Mouse (Mus musculus): ENCODE results near the gene Scfd2.

Gene Scfd2

GRCm38 (mm10) chr5:74467753-74468152, 63.8 kb downstream of the Scfd2 start:
- in situ Hi-C loops (cut with MboI, MseI): no loop called here

GRCm38 (mm10) chr5:74456759-74457158, 74.8 kb downstream of the Scfd2 start:
- in situ Hi-C loops (cut with MboI, MseI): no loop called here

DNA sequence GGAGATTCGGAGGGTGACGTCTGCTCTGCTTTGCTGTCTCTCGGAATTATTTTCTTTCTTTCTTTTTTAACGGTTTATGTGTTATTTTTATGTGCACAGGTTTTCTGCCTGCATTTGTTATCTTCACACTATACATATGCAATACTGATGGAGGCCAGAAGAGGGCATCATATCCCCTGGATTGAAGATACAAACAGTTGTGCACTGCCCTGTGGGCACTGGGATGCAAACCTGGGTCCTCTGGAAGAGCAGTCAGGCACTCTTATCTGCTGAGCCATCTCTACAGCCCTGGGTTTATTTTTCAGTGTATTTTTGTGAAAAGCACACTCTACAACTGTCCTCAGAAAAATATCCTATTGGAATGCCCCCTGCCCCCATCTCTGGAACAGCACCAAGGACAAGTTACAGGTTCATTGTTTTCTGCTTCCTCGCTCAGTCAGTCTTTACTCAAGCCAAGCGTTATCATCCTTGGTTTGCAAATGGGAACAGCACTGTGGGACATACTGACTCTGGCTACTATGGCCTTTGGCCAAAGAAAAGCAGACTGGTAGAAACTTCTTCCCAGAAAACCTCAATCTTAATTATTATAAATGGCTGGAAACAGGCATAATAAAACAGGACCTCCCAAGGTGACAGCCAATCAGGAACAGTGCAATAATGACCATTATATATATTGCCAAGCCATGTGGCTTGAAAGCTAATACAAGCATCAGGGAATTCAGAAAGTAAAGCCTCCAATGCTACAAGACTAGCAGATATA, 75.9 kb downstream of the Scfd2 start:
- in situ Hi-C loops (cut with MboI, MseI): no loop called here

- in situ Hi-C loops (cut with MboI, MseI): no loop called here
Observed at GRCm38 (mm10) chr5:74455094-74455493, 76.5 kb downstream of the Scfd2 start.

DNA sequence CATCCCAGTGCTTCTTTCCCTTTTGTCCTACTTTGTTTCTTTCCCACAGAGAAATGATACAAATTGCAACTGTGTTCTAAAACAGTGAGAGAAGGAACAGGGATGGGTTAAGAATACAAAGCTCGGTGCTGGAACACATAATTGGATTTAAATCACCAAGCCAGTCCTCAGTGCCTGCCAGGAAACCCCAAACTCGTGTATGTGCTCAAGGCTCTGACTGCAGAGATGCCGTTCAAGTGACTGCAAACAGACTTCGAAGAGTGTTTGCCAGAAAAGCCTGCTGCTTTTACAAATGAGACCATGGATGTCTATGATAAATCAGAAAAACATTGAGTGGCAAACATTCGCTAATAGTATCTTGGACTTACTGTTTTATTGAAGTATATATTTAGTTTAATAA, 80.6 kb downstream of the Scfd2 start:
- in situ Hi-C loops (cut with MboI, MseI): no loop called here

DNA sequence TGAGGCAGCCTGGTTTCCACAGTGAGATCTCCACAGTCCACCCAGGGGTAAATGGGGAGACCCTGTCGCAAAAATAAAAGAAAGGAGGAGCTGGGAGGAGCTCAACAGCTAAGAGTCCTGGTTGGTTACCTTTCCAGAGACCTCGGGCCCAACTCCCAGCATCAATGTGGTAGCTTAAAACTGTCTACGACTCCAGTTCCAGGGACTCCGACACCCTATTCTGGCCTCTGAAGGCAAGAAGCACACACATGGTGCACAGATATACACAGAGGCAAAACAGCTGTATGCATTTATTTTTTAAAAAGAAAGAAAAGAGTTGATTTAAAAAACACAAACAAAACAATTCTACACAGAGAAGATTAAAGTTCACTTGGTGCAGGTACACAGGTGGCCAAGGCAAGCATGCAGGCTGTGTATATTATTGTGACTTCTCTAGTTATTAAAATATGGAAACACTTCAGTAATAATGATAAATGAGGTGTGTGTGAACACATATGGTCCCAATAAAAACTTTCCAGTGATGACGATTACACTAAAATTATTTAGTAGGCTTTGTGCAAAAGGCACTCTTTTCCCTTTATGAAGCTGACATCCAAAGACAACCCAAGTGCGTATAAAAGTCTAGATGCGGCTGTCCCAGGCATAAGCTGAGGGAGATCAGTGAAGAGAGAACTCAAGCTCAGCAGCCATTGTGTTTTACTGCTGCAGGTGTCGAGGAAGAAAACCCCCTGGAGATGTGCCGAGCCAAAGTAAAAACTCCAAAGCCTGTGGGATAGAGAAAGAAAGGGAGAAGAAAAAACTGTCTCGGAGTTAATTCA, 83.8 kb downstream of the Scfd2 start:
- in situ Hi-C loops (cut with MboI, MseI): no loop called here

- in situ Hi-C loops (cut with MboI, MseI): no loop called here
Observed at GRCm38 (mm10) chr5:74445861-74446260, 85.7 kb downstream of the Scfd2 start.

DNA sequence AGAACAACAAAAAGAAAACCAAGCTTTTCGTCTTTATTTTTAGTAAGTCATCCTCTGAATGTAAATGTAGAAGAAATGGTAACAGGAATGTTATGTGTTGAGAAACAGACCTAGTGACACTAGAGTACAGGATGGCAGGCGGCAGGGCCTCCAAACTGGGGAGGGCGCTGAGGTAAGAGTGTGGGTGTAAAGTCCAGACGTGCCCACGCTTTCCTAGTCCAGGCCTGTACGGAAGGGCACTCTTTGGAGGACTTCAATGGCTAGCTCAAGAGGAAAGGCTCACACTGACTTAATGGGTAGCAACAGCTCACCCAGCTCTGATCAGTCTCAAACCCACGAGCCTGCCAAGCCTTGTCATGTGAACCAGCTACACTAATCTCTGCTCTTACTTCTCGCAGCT, 93.2 kb downstream of the Scfd2 start:
- in situ Hi-C loops (cut with MboI, MseI): no loop called here

- in situ Hi-C loops (cut with MboI, MseI): no loop called here
Observed at GRCm38 (mm10) chr5:74433580-74434147, 97.9 kb downstream of the Scfd2 start.

DNA sequence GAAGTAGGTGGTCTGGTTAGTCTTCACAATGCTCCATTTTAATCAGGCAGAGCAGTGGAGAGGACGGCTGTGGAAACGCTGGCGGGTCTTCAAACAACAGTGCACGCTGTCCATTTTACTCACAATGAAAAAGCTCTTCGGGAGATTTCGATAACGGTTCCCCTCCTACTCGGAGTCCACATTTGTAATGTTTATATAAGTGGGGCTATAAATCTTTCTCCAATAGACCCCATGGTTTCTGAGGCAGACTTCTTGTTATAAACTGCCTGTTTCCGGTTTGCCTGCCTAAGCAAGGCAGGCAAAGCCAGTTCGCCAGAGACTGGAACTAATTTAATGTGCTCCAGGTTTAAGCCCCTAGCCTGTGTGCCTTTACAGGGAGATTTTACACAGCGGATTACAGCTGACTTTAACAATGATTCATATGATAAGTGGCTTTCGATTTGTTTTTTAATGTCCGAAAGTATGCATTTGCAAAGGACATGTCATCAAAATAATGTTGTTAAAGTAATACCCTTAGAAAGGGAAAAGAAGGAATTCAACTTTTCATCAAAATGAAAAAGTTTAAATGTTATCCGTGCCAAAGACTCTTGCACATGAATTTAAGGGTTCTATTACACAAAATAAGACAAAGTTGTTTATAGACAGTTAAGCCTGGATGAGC, 98.5 kb downstream of the Scfd2 start:
- in situ Hi-C loops (cut with MboI, MseI): no loop called here

GRCm38 (mm10) chr5:74420615-74421132, 110.9 kb downstream of the Scfd2 start:
- in situ Hi-C loops (cut with MboI, MseI): loop anchor here (25.0 kb wide), 1 partner anchor 742 kb away; the partner anchor contains the start of gene Pdgfra

GRCm38 (mm10) chr5:74412557-74412956, 119.0 kb downstream of the Scfd2 start:
- in situ Hi-C loops (cut with MboI, MseI): loop anchor here (25.0 kb wide), 1 partner anchor 750 kb away; the partner anchor contains the start of gene Pdgfra

- in situ Hi-C loops (cut with MboI, MseI): loop anchor here (25.0 kb wide), 1 partner anchor 757 kb away; the partner anchor contains the start of gene Pdgfra
Observed at GRCm38 (mm10) chr5:74404887-74405286, 126.7 kb downstream of the Scfd2 start.

DNA sequence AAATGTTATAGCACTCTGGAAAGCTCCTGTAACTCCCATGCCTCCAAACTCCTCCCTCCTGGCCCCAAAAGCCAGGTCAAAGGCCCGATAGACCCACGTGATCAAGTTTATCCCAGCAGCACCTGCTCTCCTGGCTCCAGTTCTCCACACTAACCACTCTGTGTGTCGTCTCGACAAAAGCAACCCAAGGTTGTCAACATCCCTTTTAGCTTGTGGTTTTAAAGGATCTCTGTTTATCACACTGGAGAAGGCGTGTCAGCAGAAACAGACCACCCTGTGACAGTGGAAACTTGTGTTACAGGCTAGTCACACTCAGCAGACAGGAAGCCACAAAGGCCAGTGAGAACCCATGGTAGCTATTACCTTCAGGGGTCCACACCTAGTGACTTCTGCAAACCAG, 127.5 kb downstream of the Scfd2 start:
- in situ Hi-C loops (cut with MboI, MseI): loop anchor here (25.0 kb wide), 1 partner anchor 758 kb away; the partner anchor contains the start of gene Pdgfra

DNA sequence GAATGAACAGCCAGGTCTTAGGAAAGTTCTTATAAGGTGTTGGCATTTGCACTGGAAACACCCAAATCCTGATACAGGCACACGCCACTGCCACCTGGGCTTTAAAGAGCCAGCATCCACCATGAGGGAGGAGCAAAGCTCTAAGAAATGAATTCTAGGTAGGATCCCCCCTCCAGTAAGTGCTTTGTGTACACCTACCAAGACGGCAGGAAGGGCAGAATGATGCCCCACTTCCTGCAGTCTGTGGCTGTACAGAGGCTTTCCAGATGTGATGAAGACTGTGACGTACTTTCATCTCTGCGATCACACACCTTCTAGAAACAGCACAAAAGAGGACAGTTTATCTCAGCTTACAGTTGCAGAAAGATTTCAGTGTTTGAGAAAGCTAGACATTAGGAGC, 128.9 kb downstream of the Scfd2 start:
- in situ Hi-C loops (cut with MboI, MseI): loop anchor here (25.0 kb wide), 1 partner anchor 760 kb away; the partner anchor contains the start of gene Pdgfra

- in situ Hi-C loops (cut with MboI, MseI): no loop called here
Observed at GRCm38 (mm10) chr5:74391806-74392205, 139.8 kb downstream of the Scfd2 start.

- in situ Hi-C loops (cut with MboI, MseI): no loop called here
Observed at GRCm38 (mm10) chr5:74391346-74391745, 140.2 kb downstream of the Scfd2 start.

- in situ Hi-C loops (cut with MboI, MseI): no loop called here
Observed at GRCm38 (mm10) chr5:74388849-74389248, 142.7 kb downstream of the Scfd2 start.

GRCm38 (mm10) chr5:74388101-74388500, 143.5 kb downstream of the Scfd2 start:
- in situ Hi-C loops (cut with MboI, MseI): no loop called here

DNA sequence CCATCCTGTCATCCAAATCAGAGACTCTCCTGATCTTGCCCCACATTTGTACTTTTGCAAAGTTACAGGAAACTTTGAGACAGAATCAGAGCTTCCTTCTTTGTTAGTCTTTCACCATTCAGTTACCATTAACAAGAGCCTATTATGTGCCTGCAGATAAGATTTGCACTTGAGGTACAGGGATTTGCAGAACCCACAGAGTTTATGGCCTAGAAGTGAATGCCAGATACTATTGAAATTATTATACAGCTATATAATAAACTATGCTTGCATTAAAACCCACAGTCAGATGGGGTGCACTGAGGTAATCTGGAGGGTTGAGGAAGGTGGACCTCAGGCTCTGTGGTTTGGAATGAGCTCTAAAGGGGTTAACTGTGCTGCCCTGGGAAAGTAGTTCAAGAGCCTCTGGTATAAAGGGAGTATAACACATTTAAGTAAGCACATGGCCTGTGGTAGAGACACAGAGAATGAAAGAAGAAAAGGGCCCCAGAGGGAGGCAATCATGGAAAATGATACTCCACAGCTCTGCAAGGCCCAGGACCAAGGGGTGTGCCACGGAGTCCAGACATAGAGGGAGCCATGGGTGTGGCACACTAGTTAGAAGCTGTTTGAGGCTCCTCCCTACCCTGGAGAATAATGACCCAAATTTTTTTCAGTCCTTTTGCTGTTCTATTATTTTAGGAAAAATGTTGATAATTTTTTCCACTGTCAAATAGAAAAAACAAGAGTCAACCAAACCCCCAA, 144.2 kb downstream of the Scfd2 start:
- in situ Hi-C loops (cut with MboI, MseI): no loop called here

GRCm38 (mm10) chr5:74380045-74380444, 151.5 kb downstream of the Scfd2 start:
- in situ Hi-C loops (cut with MboI, MseI): no loop called here
